Mouse (Mus musculus): ENCODE data around the gene Tsr2. TPM values are rescaled to one million over a fixed set of nuclear protein-coding genes. Genes with fewer than 3 reads are reported as not detected.

Gene Tsr2
- 4.6 TPM for polyA plus RNA-seq (2015; fragmentation: Illumina TruSeq; extraction: RNeasy Lipid Tissue Mini Kit (QIAGEN cat#74804); ENCODE audit: insufficient read depth, low read depth, low replicate concordance)

GRCm38 (mm10) chrX:151096171-151097058 is at the start of gene Tsr2:
Gene Tsr2, minus strand, starts transcription at chrX:151096543.

DNA sequence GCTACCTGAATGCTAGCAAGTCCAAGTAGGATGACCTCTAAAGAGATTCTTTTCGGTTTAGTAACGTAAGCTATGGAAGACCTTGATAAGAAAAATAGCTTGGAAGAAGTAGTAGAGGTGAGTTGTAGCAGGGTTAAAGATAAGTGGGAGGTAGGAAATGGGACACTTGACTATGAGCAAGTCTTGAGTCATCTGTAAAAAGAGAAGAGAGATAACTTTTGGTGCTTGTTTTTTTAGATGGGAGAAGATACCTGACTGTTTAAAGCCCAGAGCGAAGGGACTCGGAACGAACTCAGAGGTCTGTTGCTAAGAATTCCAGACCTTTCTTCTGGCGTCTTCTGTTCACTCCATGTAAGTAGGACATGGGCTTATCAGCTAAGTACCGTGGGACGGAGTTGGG is 50.5 kb downstream of the Tsr2 start, which contains the start of gene Fgd1:
Gene Fgd1, plus strand, starts transcription at position 301 of the 400 bp plus-strand sequence.

Other genes starting within 250 kb of the Tsr2 start
- 4.8 TPM for gene Gnl3l, start 79.2 kb downstream of the Tsr2 start, polyA plus RNA-seq (2015; fragmentation: Illumina TruSeq; extraction: RNeasy Lipid Tissue Mini Kit (QIAGEN cat#74804); ENCODE audit: insufficient read depth, low read depth, low replicate concordance)
- gene Fgd1, start 50.4 kb downstream of the Tsr2 start, polyA plus RNA-seq (2015; fragmentation: Illumina TruSeq; extraction: RNeasy Lipid Tissue Mini Kit (QIAGEN cat#74804); ENCODE audit: insufficient read depth, low read depth, low replicate concordance) = 1.0 TPM
- gene Wnk3, start 101.5 kb upstream of the Tsr2 start, polyA plus RNA-seq (2015; fragmentation: Illumina TruSeq; extraction: RNeasy Lipid Tissue Mini Kit (QIAGEN cat#74804); ENCODE audit: insufficient read depth, low read depth, low replicate concordance) = 2.5 TPM
- 1.6 TPM for gene Fam120c, start 247.6 kb upstream of the Tsr2 start, polyA plus RNA-seq (2015; fragmentation: Illumina TruSeq; extraction: RNeasy Lipid Tissue Mini Kit (QIAGEN cat#74804); ENCODE audit: insufficient read depth, low read depth, low replicate concordance)